Mouse (Mus musculus) erythroblast, adult 5-6 weeks (primary cell): ENCODE data around the gene Copz1. TPM values are rescaled to one million over a fixed set of nuclear protein-coding genes. Genes with fewer than 3 reads are reported as not detected.
A peak's percentile ranks its signal among the peaks of the same experiment; 100 is the strongest.
"Not testable (repeated sequence)": the region's sequence is repeated elsewhere in the genome, so short reads cannot be mapped to it uniquely, and the experiment has no call there.

ENCODE experiments used
- ATAC-seq: replicated peaks from 2 replicates; pipeline ENCODE4 v1.8.0; 2016; ENCODE audit warnings: moderate number of reproducible peaks, mild to moderate bottlenecking, moderate TSS enrichment, inconsistent platforms; ENCODE audit not compliant: poor library complexity, low FRiP score, severe bottlenecking
- total RNA-seq, 2 experiments: library from RNA; stranded (forward) in 1 of 2; stranded (reverse) in 1 of 2; fragments of 150-400 nt in 1 of 2; fragments of 200-764, 138-1000 nt in 1 of 2; gene quantifications; 2 replicates each; pipeline versions ENCODE4 v1.2.3 to v1.2.4; 2015 to 2017; ENCODE audit warnings: low replicate concordance in 2 of 2

The Copz1 gene
- total RNA-seq, 2 experiments from 2014 or later: 54.0 to 131 TPM

- peak; percentile 21 for ATAC-seq
These were observed 22.2 kb upstream of the Copz1 start for GRCm38 (mm10) chr15:103250195-103250740.

GRCm38 (mm10) chr15:103251595-103251994, 20.9 kb upstream of the Copz1 start:
- ATAC-seq: peak; percentile 62

GRCm38 (mm10) chr15:103252660-103253059, 19.9 kb upstream of the Copz1 start:
- peak; percentile 48 for ATAC-seq

- no peak for ATAC-seq
These were observed 19.2 kb upstream of the Copz1 start for GRCm38 (mm10) chr15:103253352-103253751.

- ATAC-seq: peak; percentile 20
These were observed 17.3 kb upstream of the Copz1 start for GRCm38 (mm10) chr15:103255169-103255568.

- ATAC-seq: no peak
These were observed 16.1 kb upstream of the Copz1 start for GRCm38 (mm10) chr15:103256210-103256986.

GRCm38 (mm10) chr15:103257790-103258728, 14.5 kb upstream of the Copz1 start, which contains the start of gene Nfe2:
Gene Nfe2 (minus strand): TSS chr15:103258403.
- peak; percentile 78 for ATAC-seq

- no peak for ATAC-seq
These were observed 13.4 kb upstream of the Copz1 start for GRCm38 (mm10) chr15:103259162-103259561.

- ATAC-seq: peak; percentile 13
These were observed 12.5 kb upstream of the Copz1 start for GRCm38 (mm10) chr15:103259989-103260388.

- peak; percentile 60 for ATAC-seq
These were observed 7.7 kb upstream of the Copz1 start for GRCm38 (mm10) chr15:103264794-103265193.

- no peak for ATAC-seq
These were observed 3.6 kb upstream of the Copz1 start for GRCm38 (mm10) chr15:103268903-103269302.

- not testable (repeated sequence) for ATAC-seq
These were observed 3.4 kb downstream of the Copz1 start for GRCm38 (mm10) chr15:103275943-103276342.

GRCm38 (mm10) chr15:103277949-103278348, 5.4 kb downstream of the Copz1 start:
- no peak for ATAC-seq

GRCm38 (mm10) chr15:103279750-103280149, 7.2 kb downstream of the Copz1 start:
- ATAC-seq: peak; percentile 47

- peak; percentile 88 for ATAC-seq
These were observed 8.4 kb downstream of the Copz1 start for GRCm38 (mm10) chr15:103280817-103281464.

GRCm38 (mm10) chr15:103281465-103282205, 9.1 kb downstream of the Copz1 start:
- no peak for ATAC-seq

- ATAC-seq: no peak
These were observed 11.6 kb downstream of the Copz1 start for GRCm38 (mm10) chr15:103284066-103284465.

- no peak for ATAC-seq
These were observed 12.1 kb downstream of the Copz1 start for GRCm38 (mm10) chr15:103284647-103285046.

GRCm38 (mm10) chr15:103285778-103286417, 13.4 kb downstream of the Copz1 start:
- ATAC-seq: no peak
